ENCODE assay signal across 8 mouse cellular contexts in the genomic region with DNA sequence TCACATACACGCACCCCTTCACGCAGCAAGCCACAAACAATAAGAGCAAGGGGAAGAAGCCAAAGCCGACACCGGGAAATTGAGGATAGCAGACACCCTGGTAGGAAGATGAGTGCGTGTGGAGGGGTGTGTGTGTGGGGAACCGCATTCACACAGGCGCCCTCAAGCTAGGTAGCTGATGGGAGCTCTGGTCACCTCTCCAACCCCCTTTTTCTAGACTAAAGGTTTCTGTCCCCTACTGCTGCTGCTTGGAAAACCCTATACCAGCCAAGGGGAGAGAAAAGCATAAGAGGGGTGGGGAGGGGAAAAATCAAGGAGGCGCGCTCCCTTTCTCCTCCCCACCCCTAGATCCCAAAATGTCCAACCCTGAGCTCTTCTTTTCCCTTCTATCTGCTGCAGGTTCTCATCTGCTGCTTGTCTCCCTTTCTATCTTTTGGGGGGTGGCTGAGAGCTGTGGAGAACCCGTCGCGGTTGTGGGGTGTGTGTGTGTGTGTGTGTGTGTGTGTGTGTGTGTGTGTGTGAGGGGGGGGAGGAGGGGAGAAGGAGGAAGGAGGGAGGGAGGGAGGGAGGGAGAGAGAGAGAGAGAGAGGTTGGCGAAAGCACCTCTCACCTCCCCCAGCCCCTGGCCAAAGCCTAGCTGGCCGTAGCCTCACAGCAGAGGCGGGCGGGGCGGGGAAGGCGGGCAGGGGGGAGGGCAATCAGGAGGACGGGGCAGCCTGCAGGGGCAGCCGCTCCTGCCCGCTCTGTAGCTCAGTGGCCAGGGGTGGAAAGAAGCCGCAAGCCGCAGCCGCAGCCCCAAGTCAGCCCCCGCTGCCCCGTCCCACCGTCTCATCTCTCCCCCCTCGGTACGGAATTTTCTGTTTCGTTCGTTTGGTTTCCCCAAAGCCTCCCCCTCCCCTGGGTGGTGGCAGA. TPM values are rescaled to one million over a fixed set of nuclear protein-coding genes. Genes with fewer than 3 reads are reported as not detected.
DNase-seq lines count a peak whose midpoint lies in the region; ATAC-seq lines count a peak whose summit lies in the region.
"Had no signal": no experiment of that assay in that cellular context is flagged by ENCODE, and none has a peak within 500 bp of the region (broad histone marks: within the 10 kb centered on the region; RNA-seq: fewer than 3 reads in every experiment).

A gene (plus strand): TSS at position 701 of the 912 bp plus-strand sequence.

- peak; percentile 67; the same call in 1 of the 2 replicates for ATAC-seq in embryonic facial prominence, embryonic 13.5 days (ENCODE audit: insufficient number of reproducible peaks, insufficient read depth, low FRiP score, low TSS enrichment, low read depth)
- ATAC-seq in hematopoietic stem cell, adult 5-6 weeks (replicated peaks in 1 of 2; ENCODE audit: insufficient read depth in 1 of 2, low FRiP score in 2 of 2, low TSS enrichment in 1 of 2, low read depth in 1 of 2, poor library complexity in 2 of 2, severe bottlenecking in 2 of 2): peak; percentile 63 to 64
- ATAC-seq in liver, embryonic 11.5 days (replicated peaks; ENCODE audit: low FRiP score): peak; percentile 60
- no peak for ATAC-seq in CD4-positive, CD25-positive, alpha-beta regulatory T cell, adult 4 months

- WGBS in embryonic facial prominence, embryonic 13.5 days: 20% methylated on average over 17 of the region's 31 CpGs
- WGBS in liver, embryonic 11.5 days: 11% methylated on average over 13 of the region's 31 CpGs

- H3K27me3 ChIP-seq in embryonic facial prominence, embryonic 13.5 days: peaks cover 75% of the 10 kb centered on the region
- peaks cover 29% of the 10 kb centered on the region for H3K27me3 ChIP-seq in liver, embryonic 11.5 days (replicated peaks; ENCODE audit: control insufficient read depth, insufficient read depth, low read length)

- no peak within 1 kb of the TSS for H3K27ac ChIP-seq in embryonic facial prominence, embryonic 13.5 days
- H3K27ac ChIP-seq in liver, embryonic 11.5 days (ENCODE audit: low read depth, low read length): no peak within 1 kb of the TSS
- H3K27ac ChIP-seq: macrophage had no signal

- H3K9ac ChIP-seq in embryonic facial prominence, embryonic 13.5 days: peak within 1 kb of the TSS; percentile 40
- H3K9ac ChIP-seq in liver, embryonic 11.5 days (ENCODE audit: low read depth, low read length): no peak within 1 kb of the TSS

- peak within 1 kb of the TSS; percentile 72 for H3K4me2 ChIP-seq in embryonic facial prominence, embryonic 13.5 days
- peak within 1 kb of the TSS; percentile 52 for H3K4me2 ChIP-seq in liver, embryonic 11.5 days

- H3K9me3 ChIP-seq in embryonic facial prominence, embryonic 13.5 days: no peaks in the 10 kb centered on the region
- H3K9me3 ChIP-seq in liver, embryonic 11.5 days (ENCODE audit: control insufficient read depth, low read length): no peaks in the 10 kb centered on the region

- 0 out of 2 replicates have a peak, but pooled peaks cover 3% of the 10 kb centered on the region for H3K4me1 ChIP-seq in embryonic facial prominence, embryonic 13.5 days
- no peaks in the 10 kb centered on the region for H3K4me1 ChIP-seq in liver, embryonic 11.5 days (replicated peaks; ENCODE audit: control insufficient read depth, insufficient read depth, low read length)

- H3K36me3 ChIP-seq in embryonic facial prominence, embryonic 13.5 days: no peaks in the 10 kb centered on the region
- no peaks in the 10 kb centered on the region for H3K36me3 ChIP-seq in liver, embryonic 11.5 days (ENCODE audit: control insufficient read depth, insufficient read depth, low read length)

- peak; percentile 6 for DNase-seq in layer of hippocampus, adult 11-12 months (ENCODE audit: low spot score)
- DNase-seq in layer of hippocampus, adult 9-11 months: no peak
- no peak for DNase-seq in liver, embryonic 11.5 days (ENCODE audit: low spot score)
- peak; percentile 21 for DNase-seq in right cerebral cortex, postnatal 4 days

- H3K4me3 ChIP-seq in embryonic facial prominence, embryonic 13.5 days: peak within 1 kb of the TSS; percentile 43
- H3K4me3 ChIP-seq in liver, embryonic 11.5 days (ENCODE audit: low read depth, low read length): peak within 1 kb of the TSS; percentile 36

RNA-seq across cellular contexts. Expression of the gene that starts here (rescaled TPM):
- polyA plus RNA-seq in embryonic facial prominence, embryonic 13.5 days (2015; fragmentation: Nextera tagmentation; extraction: Ambion mirVana): 0.11 and 0.21 TPM in 2 replicates
- not detected in 2 replicates for total RNA-seq in hematopoietic stem cell, adult 5-6 weeks (2017)
- 0.67 and 0.73 TPM in 2 replicates for polyA plus RNA-seq in liver, embryonic 11.5 days (2014; fragmentation: Nextera tagmentation; extraction: Ambion mirVana)
- not detected for polyA plus RNA-seq in CD4-positive, CD25-positive, alpha-beta regulatory T cell, adult 4 months (2017; shearing (Covaris generic))
- polyA plus RNA-seq: macrophage had no signal

Comparison
In these comparisons a context has a peak if more than half of its experiments do, and no peak if none do; other contexts are left out.
1. DNase-seq: peak in layer of hippocampus, adult 11-12 months (single experiment) and right cerebral cortex, postnatal 4 days (single experiment); none in layer of hippocampus, adult 9-11 months (single experiment) and liver, embryonic 11.5 days (single experiment).
2. Peak in ATAC-seq, H3K4me3 ChIP-seq, H3K9ac ChIP-seq and H3K4me2 ChIP-seq in embryonic facial prominence, embryonic 13.5 days; RNA of the gene not detected or under 1 TPM.
3. Peak in ATAC-seq in hematopoietic stem cell, adult 5-6 weeks; RNA of the gene not detected or under 1 TPM.
4. Peak in ATAC-seq, H3K4me3 ChIP-seq and H3K4me2 ChIP-seq in liver, embryonic 11.5 days; RNA of the gene not detected or under 1 TPM.